Mouse (Mus musculus) embryonic facial prominence, embryonic 13.5 days (tissue): ENCODE measurements around the gene March11. TPM values are rescaled to one million over a fixed set of nuclear protein-coding genes. Genes with fewer than 3 reads are reported as not detected.

ENCODE experiments used
- ATAC-seq: fragments of 200-750 bp; cut with Nextera tagmentation; 2 replicates; pipeline ENCODE4 v1.8.0; 2017; ENCODE audit warnings: low read depth; ENCODE audit not compliant: insufficient number of reproducible peaks, insufficient read depth, low FRiP score, low TSS enrichment
- H3K27ac ChIP-seq: fragments of 300-500 bp; sonication (generic); 2 replicates; pipeline ENCODE4 v1.5.1; 2015; ENCODE audit warnings: moderate library complexity, mild to moderate bottlenecking, inconsistent platforms
- H3K27me3 ChIP-seq: fragments of 300-500 bp; sonication (generic); 2 replicates; pipeline ENCODE4 v1.6.1; 2015; ENCODE audit warnings: mild to moderate bottlenecking, inconsistent platforms
- H3K36me3 ChIP-seq: fragments of 300-500 bp; sonication (generic); 2 replicates; pipeline ENCODE4 v1.6.1; 2015; ENCODE audit warnings: mild to moderate bottlenecking, inconsistent platforms
- H3K4me1 ChIP-seq: fragments of 300-500 bp; sonication (generic); 2 replicates; pipeline ENCODE4 v1.6.1; 2015; ENCODE audit warnings: inconsistent platforms
- H3K4me2 ChIP-seq: fragments of 300-500 bp; sonication (generic); 2 replicates; pipeline ENCODE4 v1.6.1; 2015; ENCODE audit warnings: moderate library complexity, mild to moderate bottlenecking, inconsistent platforms
- H3K4me3 ChIP-seq: fragments of 300-500 bp; sonication (generic); 2 replicates; pipeline ENCODE4 v1.5.1; 2015; ENCODE audit warnings: mild to moderate bottlenecking, inconsistent platforms
- H3K9ac ChIP-seq: fragments of 300-500 bp; sonication (generic); 2 replicates; pipeline ENCODE4 v1.6.1; 2015; ENCODE audit warnings: mild to moderate bottlenecking, inconsistent platforms
- H3K9me3 ChIP-seq: fragments of 300-500 bp; sonication (generic); 2 replicates; pipeline ENCODE4 v1.6.1; 2016; ENCODE audit warnings: inconsistent platforms
- WGBS: fragments of 180-500 bp; shearing (Covaris S2); methylation state at CpG from one replicate; pipeline ENCODE4 v1.1.7; 2015; ENCODE audit warnings: mixed read lengths; 5-methylcytosine and 5-hydroxymethylcytosine counted together
- polyA plus RNA-seq: library from polyadenylated mRNA; unstranded; fragments of >200 nt; fragmentation: Nextera tagmentation; extraction: Ambion mirVana; gene quantifications from 2 replicates; pipeline ENCODE4 v1.2.1, GENCODE M21; 2015

The March11 gene
- polyA plus RNA-seq, 1 experiment from 2014 or later, result 0.42 TPM

DNA sequence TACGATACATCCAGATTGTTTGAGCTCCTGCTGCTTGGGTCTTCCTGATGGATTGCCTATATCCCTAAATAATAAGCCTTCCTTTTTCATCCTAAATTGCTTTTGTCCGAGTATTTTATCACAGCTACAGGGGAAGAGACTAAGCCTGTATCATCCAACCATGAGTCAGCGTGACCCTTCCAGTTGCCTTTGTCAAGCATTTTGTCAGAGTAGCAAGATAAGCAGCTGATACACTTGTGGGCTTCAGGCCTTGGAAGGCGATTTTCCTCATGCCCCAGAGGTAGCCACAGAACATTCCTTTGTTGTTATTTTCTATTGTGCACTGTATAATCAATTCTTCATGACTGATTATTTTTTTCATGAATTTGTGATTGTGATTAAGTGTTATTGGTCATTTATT lies 14.0 kb downstream of the March11 start:
- WGBS, result 84% methylated on average over 4 of the region's 4 CpGs
- H3K9me3 ChIP-seq, result no peaks in the 10 kb centered on the region
- H3K4me3 ChIP-seq, result no peak overlapping the region
- H3K27me3 ChIP-seq, result no peaks in the 10 kb centered on the region
- H3K4me1 ChIP-seq, result no peaks in the 10 kb centered on the region
- H3K9ac ChIP-seq, result no peak overlapping the region
- H3K4me2 ChIP-seq, result no peak overlapping the region
- no peak overlapping the region for H3K27ac ChIP-seq
- no peaks in the 10 kb centered on the region for H3K36me3 ChIP-seq
- ATAC-seq, result no peak

DNA sequence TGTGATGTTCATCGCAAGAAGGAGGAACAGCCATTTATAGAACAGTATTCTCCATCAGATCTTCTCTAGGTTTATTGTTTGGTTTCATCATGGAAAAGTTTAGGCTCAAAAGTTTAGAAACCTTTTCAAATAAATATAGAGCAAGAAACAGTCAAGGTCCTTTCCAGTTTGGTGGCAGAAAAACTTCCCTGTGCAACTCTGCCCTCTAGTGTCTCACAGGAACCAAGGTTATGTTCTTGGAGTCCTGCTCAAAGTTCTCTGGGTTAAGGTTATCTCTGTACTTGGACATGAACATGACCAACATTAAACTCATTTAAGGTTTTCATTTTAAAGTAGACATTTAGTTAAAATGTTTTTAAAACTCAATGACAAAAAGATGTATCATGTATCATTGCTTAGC lies 18.3 kb downstream of the March11 start:
- no peak overlapping the region for H3K4me2 ChIP-seq
- H3K4me1 ChIP-seq, result no peaks in the 10 kb centered on the region
- H3K36me3 ChIP-seq, result no peaks in the 10 kb centered on the region
- no peak for ATAC-seq
- no peaks in the 10 kb centered on the region for H3K9me3 ChIP-seq
- 83% methylated on average over 1 of the region's 1 CpGs for WGBS
- H3K27me3 ChIP-seq, result no peaks in the 10 kb centered on the region
- no peak overlapping the region for H3K27ac ChIP-seq
- no peak overlapping the region for H3K9ac ChIP-seq
- H3K4me3 ChIP-seq, result no peak overlapping the region

DNA sequence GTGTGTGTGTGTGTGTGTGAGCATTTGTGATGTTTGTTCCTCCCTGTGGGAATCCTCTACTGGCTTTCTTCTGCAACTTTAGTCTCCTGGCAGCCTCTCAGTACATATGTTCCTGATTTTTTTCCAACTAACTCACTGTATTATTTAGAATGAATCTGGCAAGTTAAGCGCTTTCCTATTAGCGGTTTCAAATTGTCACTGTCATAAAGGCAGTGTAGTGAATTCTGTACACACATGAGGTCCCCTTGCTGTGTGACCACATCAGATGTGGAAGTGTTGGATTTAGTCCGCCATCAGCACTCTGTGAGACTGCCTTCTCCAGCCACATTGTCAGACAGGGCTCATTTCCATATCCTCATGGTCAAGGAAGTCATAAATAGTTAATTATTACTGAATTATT lies 26.9 kb downstream of the March11 start:
- H3K4me1 ChIP-seq, result no peaks in the 10 kb centered on the region
- no peaks in the 10 kb centered on the region for H3K9me3 ChIP-seq
- H3K36me3 ChIP-seq, result no peaks in the 10 kb centered on the region
- H3K4me3 ChIP-seq, result no peak overlapping the region
- H3K27ac ChIP-seq, result no peak overlapping the region
- H3K27me3 ChIP-seq, result no peaks in the 10 kb centered on the region
- H3K4me2 ChIP-seq, result no peak overlapping the region
- 60% methylated on average over 3 of the region's 3 CpGs for WGBS
- H3K9ac ChIP-seq, result no peak overlapping the region
- no peak for ATAC-seq

DNA sequence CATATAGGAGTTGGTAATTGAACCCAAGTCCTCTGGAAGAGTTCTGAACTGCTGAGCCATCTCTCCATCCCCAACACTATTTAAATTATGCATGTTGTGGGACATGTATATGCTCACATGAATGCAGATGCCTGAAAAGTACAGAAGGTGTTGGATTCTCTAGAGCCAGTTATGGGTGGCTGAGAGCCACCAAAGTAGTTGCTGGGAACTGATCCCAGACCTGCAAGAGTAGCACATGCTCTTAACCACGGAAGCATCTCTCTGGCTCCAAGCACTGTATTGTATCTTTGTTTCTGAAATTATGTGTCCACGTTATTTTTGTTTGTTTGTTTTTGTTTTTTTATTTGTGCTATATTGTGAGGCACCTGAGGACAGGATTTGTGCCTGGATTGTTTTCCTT lies 28.9 kb downstream of the March11 start:
- H3K4me1 ChIP-seq, result no peaks in the 10 kb centered on the region
- H3K4me2 ChIP-seq, result no peak overlapping the region
- H3K36me3 ChIP-seq, result no peaks in the 10 kb centered on the region
- 84% methylated on average over 2 of the region's 2 CpGs for whole genome bisulfite sequencing
- H3K27me3 ChIP-seq, result no peaks in the 10 kb centered on the region
- no peak overlapping the region for H3K9ac ChIP-seq
- no peak overlapping the region for H3K27ac ChIP-seq
- ATAC-seq, result no peak
- H3K9me3 ChIP-seq, result no peaks in the 10 kb centered on the region
- H3K4me3 ChIP-seq, result no peak overlapping the region

DNA sequence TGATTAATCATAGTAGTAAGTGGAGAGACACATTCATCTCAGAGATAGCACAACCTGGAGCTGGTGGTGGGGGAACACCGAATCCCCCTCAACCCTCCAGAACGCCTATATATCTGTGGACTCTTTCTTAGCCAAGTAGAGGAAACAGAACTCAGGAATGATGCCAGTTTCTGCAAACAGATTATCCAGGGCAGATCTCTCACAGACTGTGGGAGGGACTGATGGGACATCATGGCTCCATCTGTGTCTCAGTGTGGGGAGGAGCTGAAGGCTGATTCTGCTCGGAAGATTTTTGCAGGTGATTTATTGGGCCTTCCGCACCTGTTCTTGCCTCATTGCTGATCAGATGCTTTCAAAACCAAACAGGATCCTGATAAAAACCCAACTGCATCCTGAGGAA lies 29.5 kb downstream of the March11 start:
- no peaks in the 10 kb centered on the region for H3K36me3 ChIP-seq
- H3K9me3 ChIP-seq, result no peaks in the 10 kb centered on the region
- no peak overlapping the region for H3K4me3 ChIP-seq
- no peak overlapping the region for H3K4me2 ChIP-seq
- no peak overlapping the region for H3K27ac ChIP-seq
- 83% methylated on average over 4 of the region's 4 CpGs for WGBS
- ATAC-seq, result no peak
- H3K9ac ChIP-seq, result no peak overlapping the region
- H3K4me1 ChIP-seq, result no peaks in the 10 kb centered on the region
- no peaks in the 10 kb centered on the region for H3K27me3 ChIP-seq

DNA sequence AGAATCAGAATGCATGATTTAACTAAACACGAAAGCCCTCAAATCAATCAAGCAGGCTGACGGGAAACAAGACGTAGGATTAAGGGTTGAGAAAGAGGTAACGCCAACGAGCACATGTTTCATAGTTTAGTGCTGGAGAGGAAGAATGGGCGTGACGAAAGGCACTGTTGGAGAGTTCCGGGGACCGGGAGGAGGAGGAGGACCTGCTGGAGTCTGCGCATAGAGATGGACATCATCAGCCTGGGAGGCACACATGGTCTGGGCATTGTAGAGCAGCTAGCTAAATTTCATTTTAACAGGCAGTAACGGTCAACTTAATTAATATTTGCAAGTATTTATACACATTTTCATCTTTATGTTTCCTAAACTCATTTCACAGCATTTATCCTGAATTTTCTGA lies 31.6 kb downstream of the March11 start:
- no peaks in the 10 kb centered on the region for H3K36me3 ChIP-seq
- no peak overlapping the region for H3K9ac ChIP-seq
- no peaks in the 10 kb centered on the region for H3K4me1 ChIP-seq
- 76% methylated on average over 11 of the region's 11 CpGs for WGBS
- H3K27me3 ChIP-seq, result no peaks in the 10 kb centered on the region
- ATAC-seq, result no peak
- no peak overlapping the region for H3K4me2 ChIP-seq
- no peak overlapping the region for H3K27ac ChIP-seq
- no peaks in the 10 kb centered on the region for H3K9me3 ChIP-seq
- no peak overlapping the region for H3K4me3 ChIP-seq

DNA sequence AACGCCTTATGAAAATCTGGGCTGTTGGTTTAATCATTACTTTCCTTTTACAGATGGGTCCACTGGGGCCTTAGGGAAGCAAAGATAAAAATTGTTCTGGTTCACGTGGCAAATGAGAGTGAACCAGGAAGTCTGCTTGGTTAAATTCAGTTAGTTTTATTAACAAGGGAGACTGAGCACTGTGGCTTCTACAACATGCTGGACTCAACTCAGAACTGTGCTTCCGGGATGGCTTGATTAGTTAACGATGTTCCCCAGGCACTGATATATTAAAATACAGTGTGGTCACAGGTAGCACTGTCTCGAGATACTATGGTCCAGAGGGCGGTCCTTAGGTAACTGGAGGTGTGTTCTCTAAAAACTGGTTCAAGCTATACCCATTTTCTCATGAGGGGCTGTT lies 32.1 kb downstream of the March11 start:
- no peak overlapping the region for H3K27ac ChIP-seq
- no peak overlapping the region for H3K4me2 ChIP-seq
- H3K27me3 ChIP-seq, result no peaks in the 10 kb centered on the region
- H3K36me3 ChIP-seq, result no peaks in the 10 kb centered on the region
- no peak overlapping the region for H3K4me3 ChIP-seq
- H3K9ac ChIP-seq, result no peak overlapping the region
- no peaks in the 10 kb centered on the region for H3K9me3 ChIP-seq
- H3K4me1 ChIP-seq, result no peaks in the 10 kb centered on the region
- WGBS, result 78% methylated on average over 6 of the region's 6 CpGs
- ATAC-seq, result no peak

DNA sequence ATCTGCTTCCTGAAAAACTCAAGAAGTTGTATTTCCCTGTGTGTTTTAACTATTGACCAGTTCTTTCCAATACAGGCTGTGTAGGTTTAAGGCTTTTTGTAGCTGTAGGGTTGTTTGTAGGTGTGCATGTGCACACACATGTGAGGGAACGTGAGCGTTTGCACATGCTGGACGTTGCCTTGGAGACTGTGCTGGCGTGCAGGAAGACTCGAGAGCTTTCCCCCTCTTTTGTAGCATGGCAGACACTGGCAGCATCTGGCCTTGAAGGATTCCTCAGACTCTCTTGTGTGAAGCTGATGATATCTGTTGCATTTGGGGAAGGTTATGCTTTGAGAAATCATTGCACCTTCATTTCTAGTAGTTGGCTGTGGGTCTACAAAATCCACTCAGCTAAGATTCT lies 35.5 kb downstream of the March11 start:
- ATAC-seq, result no peak
- Histone ChIP-seq H3K27me3 (no peaks in the 10 kb centered on the region), H3K4me2 (no peak overlapping the region), H3K9me3 (no peaks in the 10 kb centered on the region), H3K9ac (no peak overlapping the region), H3K36me3 (no peaks in the 10 kb centered on the region), H3K4me1 (no peaks in the 10 kb centered on the region), H3K27ac (no peak overlapping the region), H3K4me3 (no peak overlapping the region)
- 93% methylated on average over 5 of the region's 5 CpGs for WGBS

DNA sequence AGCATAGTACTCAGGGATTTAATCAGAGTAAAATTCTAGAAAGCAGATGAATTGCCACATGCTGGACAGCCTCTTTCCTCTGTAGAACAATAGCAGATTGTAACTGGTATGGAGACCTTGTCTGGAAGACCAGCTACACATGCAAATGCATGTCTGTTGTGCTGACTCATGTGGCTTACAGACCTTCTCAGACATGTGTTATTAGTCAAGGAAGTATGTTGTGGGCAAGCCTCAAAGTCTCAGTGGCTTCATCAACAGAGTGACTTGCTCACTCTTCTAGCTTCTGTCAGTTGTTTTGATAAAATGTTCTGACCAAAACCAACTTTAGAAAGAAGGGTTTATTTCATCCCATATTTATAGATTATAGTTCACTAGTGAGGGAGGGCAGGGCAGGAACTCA lies 44.8 kb downstream of the March11 start:
- no peaks in the 10 kb centered on the region for H3K4me1 ChIP-seq
- no peak overlapping the region for H3K4me2 ChIP-seq

DNA sequence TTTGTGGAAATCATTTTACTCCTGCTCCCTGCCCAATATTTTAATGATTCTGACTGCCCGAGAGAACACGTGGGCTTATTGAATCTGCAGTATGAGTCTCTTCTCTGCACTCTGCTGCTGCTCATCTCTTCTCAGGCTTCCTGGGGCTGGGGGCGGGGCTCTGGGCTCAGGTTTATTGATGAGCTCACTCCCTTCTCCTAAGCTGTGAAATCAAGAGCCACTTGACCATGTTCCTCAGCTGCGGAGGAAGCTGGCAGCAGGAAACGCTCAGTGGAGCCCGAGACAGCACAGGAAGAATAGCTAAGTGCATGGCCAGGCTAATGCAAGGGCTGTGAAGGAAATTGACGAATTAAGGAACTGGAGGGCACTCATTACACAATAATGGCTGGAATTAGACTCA lies 56.5 kb downstream of the March11 start:
- no peak for ATAC-seq
- WGBS, result 28% methylated on average over 7 of the region's 7 CpGs
- no peak overlapping the region for H3K4me3 ChIP-seq
- H3K27ac ChIP-seq, result no peak overlapping the region
- H3K9ac ChIP-seq, result no peak overlapping the region
- no peak overlapping the region for H3K4me2 ChIP-seq
- H3K9me3 ChIP-seq, result no peaks in the 10 kb centered on the region
- H3K27me3 ChIP-seq, result no peaks in the 10 kb centered on the region
- H3K4me1 ChIP-seq, result no peaks in the 10 kb centered on the region
- H3K36me3 ChIP-seq, result no peaks in the 10 kb centered on the region

More for the DNA sequence above, 44.8 kb downstream of the March11 start:
- no peak for ATAC-seq
- H3K27me3 ChIP-seq, result no peaks in the 10 kb centered on the region
- no peaks in the 10 kb centered on the region for H3K9me3 ChIP-seq
- no peak overlapping the region for H3K9ac ChIP-seq
- H3K27ac ChIP-seq, result no peak overlapping the region
- H3K4me3 ChIP-seq, result no peak overlapping the region
- H3K36me3 ChIP-seq, result no peaks in the 10 kb centered on the region

DNA sequence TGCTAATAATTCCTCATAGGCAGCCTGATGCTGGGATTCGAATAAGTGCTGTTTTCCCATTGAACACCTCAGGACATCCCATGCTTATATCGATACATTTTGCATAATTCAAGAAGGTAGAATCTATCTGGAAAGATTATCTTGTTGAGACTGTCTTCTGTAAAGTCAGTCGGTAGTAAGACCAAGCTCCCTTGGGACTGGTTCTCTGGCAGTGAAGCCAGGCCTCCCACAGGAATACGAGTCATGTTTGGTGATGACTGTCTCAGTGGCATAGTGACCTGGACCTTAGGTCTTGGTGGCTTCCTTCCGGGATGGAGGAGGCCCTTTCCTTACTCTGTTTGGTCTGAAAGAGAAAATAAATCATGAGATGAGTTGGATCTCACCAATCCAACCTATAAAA lies 57.7 kb downstream of the March11 start:
- no peak overlapping the region for H3K9ac ChIP-seq
- no peaks in the 10 kb centered on the region for H3K36me3 ChIP-seq
- no peak overlapping the region for H3K4me3 ChIP-seq
- no peaks in the 10 kb centered on the region for H3K4me1 ChIP-seq
- H3K27me3 ChIP-seq, result no peaks in the 10 kb centered on the region
- WGBS, result 85% methylated on average over 5 of the region's 5 CpGs
- no peaks in the 10 kb centered on the region for H3K9me3 ChIP-seq
- ATAC-seq, result no peak
- H3K27ac ChIP-seq, result no peak overlapping the region
- no peak overlapping the region for H3K4me2 ChIP-seq

DNA sequence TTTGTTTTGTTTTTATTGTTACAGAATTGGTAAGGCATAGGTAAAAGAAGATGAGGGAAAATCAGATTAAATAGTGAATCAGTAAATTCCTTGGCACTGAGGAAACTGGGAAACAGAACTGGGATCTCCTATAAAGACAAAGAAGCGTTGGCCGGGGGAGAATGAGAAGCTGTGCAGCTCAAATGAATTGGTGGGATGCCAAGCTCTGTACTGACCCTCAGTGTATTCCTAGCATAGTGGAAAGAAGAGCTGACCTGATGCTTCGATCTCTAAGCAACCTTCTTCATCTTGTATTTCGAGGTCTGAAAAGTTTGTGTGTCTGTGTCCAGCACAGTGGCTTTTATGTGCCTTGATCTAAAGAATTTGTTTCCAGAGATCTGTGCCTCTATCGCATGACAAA lies 64.9 kb downstream of the March11 start:
- 91% methylated on average over 5 of the region's 5 CpGs for WGBS
- Histone ChIP-seq H3K4me1 (no peaks in the 10 kb centered on the region), H3K27me3 (no peaks in the 10 kb centered on the region), H3K27ac (no peak overlapping the region), H3K4me2 (no peak overlapping the region), H3K36me3 (no peaks in the 10 kb centered on the region), H3K9ac (no peak overlapping the region), H3K4me3 (no peak overlapping the region), H3K9me3 (no peaks in the 10 kb centered on the region)
- ATAC-seq, result no peak

DNA sequence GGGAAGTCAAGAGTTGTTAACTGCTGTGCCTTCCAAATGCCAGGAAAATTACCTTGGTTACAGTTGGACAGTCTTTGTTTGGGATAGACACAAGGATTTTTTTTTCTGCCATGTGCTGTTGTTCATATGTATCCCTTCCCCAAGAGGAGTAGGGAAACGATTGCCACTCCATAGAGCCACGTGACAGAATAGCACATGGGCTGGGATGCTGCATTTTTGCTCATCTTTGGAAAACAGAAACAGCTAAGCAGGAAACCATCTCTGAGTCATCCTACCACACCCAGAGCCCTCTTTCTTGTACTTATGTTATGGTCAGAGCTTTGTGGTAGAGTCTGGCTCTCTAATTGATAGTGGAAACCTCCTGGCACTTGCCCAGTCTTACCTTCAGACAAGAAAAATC lies 65.4 kb downstream of the March11 start:
- Histone ChIP-seq H3K9ac (no peak overlapping the region), H3K27ac (no peak overlapping the region), H3K36me3 (no peaks in the 10 kb centered on the region), H3K4me1 (no peaks in the 10 kb centered on the region), H3K4me2 (no peak overlapping the region), H3K4me3 (no peak overlapping the region), H3K27me3 (no peaks in the 10 kb centered on the region), H3K9me3 (no peaks in the 10 kb centered on the region)
- 71% methylated on average over 2 of the region's 2 CpGs for WGBS
- no peak for ATAC-seq
